Mouse (Mus musculus): ENCODE data around the gene Lrrc10.
"Not testable (repeated sequence)": the region's sequence is repeated elsewhere in the genome, so short reads cannot be mapped to it uniquely, and the experiment has no call there.

Gene Lrrc10

GRCm38 (mm10) chr10:117045175-117046056, at the start of gene Lrrc10:
Gene Lrrc10, plus strand, starts transcription at chr10:117045341.
- DNase-seq (ENCODE audit: low spot score in 2 of 2) = peak in 1 of 2 experiments; percentile 24

DNA sequence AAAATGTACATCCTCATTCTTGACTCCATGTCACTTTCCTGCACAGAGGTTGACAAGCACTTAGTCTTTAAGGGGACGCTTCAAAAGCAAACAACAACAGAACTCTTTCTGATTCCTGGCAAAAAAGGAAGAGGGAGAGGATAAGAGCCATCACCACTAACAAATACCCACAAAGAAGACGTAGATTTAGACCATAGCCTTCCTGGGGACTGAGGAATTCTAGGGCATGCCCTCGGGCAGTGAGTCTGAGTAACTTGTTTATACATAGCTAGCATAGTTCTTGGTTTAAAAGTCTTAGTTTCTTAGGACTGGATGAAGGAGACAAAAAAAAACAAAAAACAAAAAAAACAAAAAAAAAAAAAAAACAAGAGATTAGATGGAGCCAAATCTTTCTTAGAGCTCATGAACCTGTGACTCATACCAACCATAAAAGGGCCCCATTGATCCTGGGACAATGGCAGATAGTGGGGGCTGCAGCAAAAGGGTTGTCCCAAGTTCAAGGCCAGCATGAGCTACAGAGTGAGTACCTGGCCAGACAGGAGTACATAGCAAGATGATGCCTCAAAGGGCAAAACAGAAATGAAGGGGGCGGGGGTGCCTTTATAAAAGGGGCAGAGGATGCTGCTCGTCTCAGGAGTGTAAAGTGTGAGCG, 49.4 kb upstream of the Lrrc10 start:
- DNase-seq (ENCODE audit: low spot score in 2 of 2) = no peak

DNA sequence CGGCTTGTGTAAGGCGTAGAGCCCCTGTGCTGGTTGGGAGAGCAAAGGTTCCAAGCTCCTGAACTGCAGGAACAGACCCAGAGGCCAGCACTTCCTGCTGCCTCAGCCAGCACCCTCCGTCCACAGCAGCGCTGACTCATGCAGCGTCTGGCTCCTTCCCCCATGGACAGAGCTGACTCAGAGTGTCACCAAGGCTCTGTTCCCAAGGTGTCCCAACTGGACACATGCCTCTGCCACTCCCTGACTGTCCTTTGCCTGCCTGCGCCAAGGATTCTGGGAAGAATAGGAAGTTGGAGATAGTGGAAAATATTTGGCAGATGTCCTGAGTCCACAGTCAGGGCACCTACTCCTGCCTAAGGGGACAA, 48.9 kb upstream of the Lrrc10 start:
- no peak for DNase-seq (ENCODE audit: low spot score in 2 of 2)

DNA sequence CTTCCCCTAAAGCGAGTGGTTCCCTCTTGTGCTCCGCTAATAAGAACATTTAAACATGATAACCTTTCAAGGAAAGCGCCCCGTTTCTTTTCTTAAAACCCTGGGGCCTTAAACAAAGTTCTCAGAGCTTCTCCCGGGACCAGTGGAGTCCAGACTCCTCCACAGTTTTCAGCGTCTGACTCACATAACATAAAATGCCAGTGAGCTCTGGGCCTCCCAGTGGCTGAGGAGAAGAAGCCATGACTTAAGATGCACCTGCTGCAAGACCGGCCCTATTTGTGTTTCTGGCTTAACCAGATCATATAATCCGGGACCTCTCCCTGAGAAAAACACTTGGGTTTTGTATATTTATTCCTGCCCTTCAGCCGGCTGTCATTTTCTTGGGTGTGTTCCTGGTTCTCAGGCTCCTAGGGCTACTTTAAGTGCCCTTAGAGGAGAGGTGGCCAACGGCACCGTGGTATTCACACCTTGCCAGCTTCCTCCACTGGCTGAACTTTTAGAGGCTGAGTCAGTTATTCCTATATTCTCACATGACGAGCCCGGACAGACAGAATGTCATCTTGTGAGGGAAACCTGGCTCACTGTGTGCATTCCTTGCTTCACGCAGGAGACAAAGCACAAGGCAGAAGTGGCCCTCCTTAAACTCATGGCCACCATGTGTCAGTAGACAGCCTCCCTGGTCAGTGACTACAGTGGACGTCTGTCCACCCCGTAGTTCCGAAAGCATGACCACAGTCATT, 46.3 kb upstream of the Lrrc10 start:
- DNase-seq (ENCODE audit: low spot score in 2 of 2) = no peak

DNA sequence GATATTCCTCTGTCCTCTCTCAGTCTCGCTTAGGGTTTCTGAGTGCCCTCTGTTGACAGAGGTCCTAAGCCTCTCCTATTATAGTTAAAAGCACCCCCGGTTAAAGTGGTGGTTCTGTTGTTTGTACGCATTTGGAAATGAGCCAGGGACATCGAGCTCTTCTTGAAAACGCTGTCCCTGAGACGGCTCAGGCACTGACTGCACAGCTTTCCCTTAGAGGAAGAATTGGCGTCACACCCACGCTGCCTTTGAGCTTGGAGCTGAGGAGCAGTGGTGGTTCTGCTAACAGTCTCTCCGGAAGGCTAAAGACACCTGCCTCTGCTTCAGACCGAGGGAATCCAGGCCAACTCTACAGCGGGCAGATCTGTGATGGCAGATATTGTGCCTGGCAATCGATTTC, 44.2 kb upstream of the Lrrc10 start:
- peak in 1 of 2 experiments; percentile 30 for DNase-seq (ENCODE audit: low spot score in 2 of 2)

DNA sequence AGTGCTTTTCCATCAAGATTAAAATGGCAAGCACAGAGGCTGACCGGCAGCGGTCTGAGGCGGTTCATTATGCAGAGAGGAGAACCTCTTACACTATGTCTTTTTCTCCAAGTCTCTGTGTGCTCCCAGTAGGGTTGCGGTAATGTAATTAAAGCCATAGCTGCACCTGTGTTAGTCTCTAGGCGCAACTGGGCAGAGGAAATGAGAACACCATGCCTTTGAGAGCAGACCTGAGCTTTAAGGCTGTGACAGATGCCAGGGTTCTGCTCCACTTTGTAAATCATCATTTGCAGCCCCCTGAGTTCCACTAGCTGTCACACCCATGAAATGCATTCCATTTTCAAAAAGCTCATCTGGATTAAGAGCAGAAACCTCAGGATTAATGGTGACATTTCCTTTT, 40.4 kb upstream of the Lrrc10 start:
- DNase-seq (ENCODE audit: low spot score in 2 of 2) = no peak

- DNase-seq (ENCODE audit: low spot score in 2 of 2) = no peak
These were observed 39.3 kb upstream of the Lrrc10 start for GRCm38 (mm10) chr10:117005707-117006464.

- DNase-seq (ENCODE audit: low spot score in 2 of 2) = no peak
These were observed 35.5 kb upstream of the Lrrc10 start for GRCm38 (mm10) chr10:117009691-117010090.

DNA sequence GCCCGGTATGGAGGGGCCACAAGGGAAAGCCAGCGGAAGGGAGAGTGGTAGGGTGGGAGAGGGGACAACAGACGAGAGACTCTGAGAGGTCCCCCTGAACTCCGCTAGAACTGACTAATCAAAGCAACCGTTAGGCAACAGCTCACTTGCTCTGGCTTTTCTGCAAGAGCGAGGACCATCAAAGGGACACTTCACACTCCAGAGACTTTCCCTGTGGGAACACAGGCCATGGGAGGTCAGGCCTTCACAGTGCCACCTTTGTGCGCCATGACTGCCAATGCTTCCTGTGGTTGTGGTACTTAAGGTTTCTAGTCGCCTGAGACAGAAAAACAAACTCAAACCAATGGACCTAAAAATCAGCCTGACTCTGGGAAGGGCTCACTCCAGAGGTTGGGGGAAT, 34.1 kb upstream of the Lrrc10 start:
- no peak for DNase-seq (ENCODE audit: low spot score in 2 of 2)

- DNase-seq (ENCODE audit: low spot score in 2 of 2) = peak; percentile 48 to 53
These were observed 31.3 kb upstream of the Lrrc10 start for GRCm38 (mm10) chr10:117013689-117014390.

- no peak for DNase-seq (ENCODE audit: low spot score in 2 of 2)
These were observed 30.6 kb upstream of the Lrrc10 start for GRCm38 (mm10) chr10:117014565-117014964.

- no peak for DNase-seq (ENCODE audit: low spot score in 2 of 2)
These were observed 26.8 kb upstream of the Lrrc10 start for GRCm38 (mm10) chr10:117018281-117018840.

DNA sequence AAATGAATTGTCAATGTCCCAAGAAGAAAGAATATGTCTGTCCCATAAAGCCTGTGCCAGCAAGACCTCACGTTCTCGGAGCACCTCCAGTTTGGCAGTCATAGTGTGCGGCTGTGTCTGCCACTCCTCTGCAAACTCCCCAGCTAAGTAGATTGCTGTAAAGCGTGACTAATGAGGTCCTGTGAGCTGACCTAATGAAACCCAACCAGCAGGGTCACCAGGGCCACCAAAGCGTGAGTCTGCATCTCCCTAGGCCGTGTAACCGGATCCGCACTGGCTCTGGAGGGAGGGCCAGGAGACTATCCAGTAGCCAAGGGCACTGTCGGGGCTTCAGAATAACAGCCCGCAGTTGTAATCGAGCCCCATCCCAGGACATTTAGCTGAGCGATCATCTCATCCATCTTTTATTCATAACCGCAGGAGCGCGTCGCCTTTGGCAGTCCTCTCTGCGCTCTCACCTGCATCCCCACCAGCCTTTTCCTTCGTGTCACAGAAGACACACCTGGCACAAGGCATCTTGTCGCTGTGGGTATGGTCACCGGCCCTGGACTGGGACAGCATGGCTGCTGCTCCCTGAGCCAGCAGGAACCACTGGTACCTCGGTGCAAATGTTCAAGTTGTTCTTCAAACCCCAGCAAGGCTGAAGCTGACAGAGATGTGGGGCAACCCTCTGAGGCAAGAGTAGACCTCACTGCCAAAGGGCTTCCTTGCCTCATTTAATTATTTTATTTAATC, 24.0 kb upstream of the Lrrc10 start:
- DNase-seq (ENCODE audit: low spot score in 2 of 2) = no peak

DNA sequence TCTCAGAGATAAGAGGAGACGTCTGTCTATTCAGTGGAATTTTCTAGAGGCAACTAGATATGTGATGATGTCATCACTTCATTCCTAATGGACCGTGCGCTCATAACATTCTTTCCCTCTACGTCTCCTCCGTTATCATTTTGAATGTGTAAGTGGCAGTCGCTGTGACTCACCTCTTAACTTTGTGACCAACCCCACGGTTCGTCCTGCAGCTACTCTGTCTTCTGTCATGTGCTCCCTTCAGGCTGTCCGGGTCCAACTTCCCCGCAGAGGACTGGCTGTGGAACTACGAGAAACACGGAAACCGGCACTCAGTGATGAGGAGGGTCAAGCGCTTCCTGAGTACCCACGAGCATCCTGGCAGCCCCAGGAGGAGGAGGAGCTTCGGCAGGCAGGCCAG, 21.4 kb upstream of the Lrrc10 start:
- DNase-seq (ENCODE audit: low spot score in 2 of 2) = no peak

DNA sequence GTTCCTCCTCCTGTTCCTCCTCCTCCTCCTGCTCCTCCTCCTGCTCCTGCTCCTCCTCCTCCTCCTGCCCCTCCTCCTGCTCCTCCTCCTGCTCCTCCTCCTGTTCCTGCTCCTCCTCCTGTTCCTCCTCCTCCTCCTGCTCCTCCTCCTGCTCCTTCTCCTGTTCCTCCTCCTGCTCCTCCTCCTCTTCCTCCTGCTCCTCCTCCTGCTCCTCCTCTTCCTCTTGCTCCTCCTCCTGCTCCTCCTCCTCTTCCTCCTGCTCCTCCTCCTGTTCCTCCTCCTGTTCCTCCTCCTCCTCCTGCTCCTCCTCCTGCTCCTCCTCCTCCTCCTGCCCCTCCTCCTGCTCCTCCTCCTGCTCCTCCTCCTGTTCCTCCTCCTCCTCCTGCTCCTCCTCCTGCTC, 19.4 kb upstream of the Lrrc10 start:
- DNase-seq (ENCODE audit: low spot score in 2 of 2) = not testable (repeated sequence)

- no peak for DNase-seq (ENCODE audit: low spot score in 2 of 2)
These were observed 19.0 kb upstream of the Lrrc10 start for GRCm38 (mm10) chr10:117026176-117026575.

DNA sequence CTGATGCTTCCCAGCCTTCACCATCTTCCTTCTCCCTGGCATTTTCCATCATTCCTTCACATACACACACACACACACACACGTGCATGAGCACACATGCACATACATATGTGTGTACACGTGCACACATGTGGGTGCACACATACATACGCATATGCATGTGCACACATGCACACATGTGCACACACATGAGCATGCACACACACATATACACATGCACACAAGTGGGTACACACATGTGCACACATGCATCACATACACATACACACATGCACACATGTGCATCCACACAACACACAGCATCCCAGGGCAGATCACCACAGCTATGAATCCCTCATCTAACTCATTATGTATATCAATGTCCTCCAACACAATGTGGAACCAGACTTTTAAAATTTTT, 14.0 kb upstream of the Lrrc10 start:
- no peak for DNase-seq (ENCODE audit: low spot score in 2 of 2)

DNA sequence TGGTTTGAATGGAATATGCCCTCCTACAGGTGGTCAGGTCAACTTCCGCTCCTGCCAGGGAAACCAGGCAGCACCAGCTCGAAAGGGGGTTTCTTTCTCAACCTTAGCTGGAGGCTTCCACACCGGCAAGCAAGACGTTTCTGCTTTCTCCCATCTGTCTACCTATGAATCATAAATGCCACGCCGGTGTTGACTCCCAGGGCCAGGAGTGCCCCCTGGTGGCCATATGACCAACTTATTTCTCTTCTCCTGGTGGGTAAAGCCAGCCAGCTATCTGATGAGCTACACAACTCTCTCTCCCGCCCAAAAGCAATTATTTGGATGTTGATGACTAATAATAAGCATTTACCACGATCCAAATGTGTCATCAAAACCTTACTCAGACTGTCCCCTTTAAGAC, 11.4 kb upstream of the Lrrc10 start:
- DNase-seq (ENCODE audit: low spot score in 2 of 2) = peak; percentile 83 to 89

DNA sequence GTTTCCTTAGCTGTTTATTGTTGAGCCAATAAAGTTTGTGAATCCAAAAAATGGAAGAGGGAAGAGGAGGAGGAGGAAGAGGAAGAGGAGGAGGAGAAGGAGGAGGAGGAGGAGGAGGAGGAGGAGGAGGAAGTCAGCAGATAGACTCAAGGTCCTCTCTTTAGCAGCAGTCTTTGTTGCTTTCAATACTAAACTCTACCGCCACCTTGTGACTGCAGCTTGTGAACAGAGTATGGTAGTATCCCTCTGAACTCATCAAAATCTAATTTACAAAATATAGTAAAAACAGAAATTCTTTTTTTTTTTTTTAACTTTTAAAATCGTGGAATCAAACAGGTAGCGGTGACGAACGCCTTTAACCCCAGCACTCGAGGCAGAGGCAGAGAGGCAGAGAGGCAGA, 4.8 kb upstream of the Lrrc10 start:
- peak; percentile 26 to 44 for DNase-seq (ENCODE audit: low spot score in 2 of 2)

- no peak for DNase-seq (ENCODE audit: low spot score in 2 of 2)
These were observed 2.8 kb upstream of the Lrrc10 start for GRCm38 (mm10) chr10:117042295-117042694.
